Mouse (Mus musculus): ENCODE data around the gene Phactr3. TPM values are rescaled to one million over a fixed set of nuclear protein-coding genes. Genes with fewer than 3 reads are reported as not detected.
"Not testable (repeated sequence)": the region's sequence is repeated elsewhere in the genome, so short reads cannot be mapped to it uniquely, and the experiment has no call there.

Gene Phactr3
- polyA plus RNA-seq (2021) = not detected

- DNase-seq (ENCODE audit: low read depth, low spot score) = no peak
- CTCF ChIA-PET = interaction anchor here (2.6 kb wide), 1 partner anchor 17 kb away, joined by 7 read pairs; no protein-coding TSS in a partner anchor
- ATAC-seq = no peak
- peaks cover 5% of the 10 kb centered on the region for H3K27me3 ChIP-seq
- in situ Hi-C loops (cut with MboI; ENCODE audit: low pct_unique_long_range_greater_than_20kb) = loop anchor here (25.0 kb wide), 1 partner anchor 1768 kb away; no protein-coding TSS in a partner anchor
- TF ChIP-seq CTCF (IDR thresholded peaks at IDR 0.05) = no peak
- POLR2A ChIA-PET = no interaction called here
Measured at GRCm38 (mm10) chr2:178118801-178119560, at the start of gene Phactr3. TSS of gene Phactr3 (plus strand) at chr2:178118975.

- DNase-seq (ENCODE audit: low read depth, low spot score); CTCF ChIA-PET; H3K27me3 ChIP-seq; in situ Hi-C loops (cut with MboI; ENCODE audit: low pct_unique_long_range_greater_than_20kb); ATAC-seq; POLR2A ChIA-PET: not testable (repeated sequence)
Measured at GRCm38 (mm10) chr2:178078166-178078717, 40.5 kb upstream of the Phactr3 start, which contains the start of gene Zfp931. TSS of gene Zfp931 (minus strand) at chr2:178078476.

- no peak for TF ChIP-seq CTCF (IDR thresholded peaks at IDR 0.05)
- in situ Hi-C loops (cut with MboI; ENCODE audit: low pct_unique_long_range_greater_than_20kb) = no loop called here
- DNase-seq (ENCODE audit: low read depth, low spot score) (no peak), ATAC-seq (no peak)
- peaks cover 9% of the 10 kb centered on the region for H3K27me3 ChIP-seq
- ChIA-PET POLR2A (no interaction called here), CTCF (interaction anchor here (1.2 kb wide), 1 partner anchor 8 kb away, joined by 3 read pairs; no protein-coding TSS in a partner anchor)
Measured at GRCm38 (mm10) chr2:178089586-178089985, 29.2 kb upstream of the Phactr3 start.

- CTCF ChIA-PET = interaction anchor here (1.0 to 1.8 kb wide), 5 partner anchors 8 to 39 kb away, joined by 3 to 5 read pairs (median 4); no protein-coding TSS in a partner anchor
- POLR2A ChIA-PET = no interaction called here
- in situ Hi-C loops (cut with MboI; ENCODE audit: low pct_unique_long_range_greater_than_20kb) = no loop called here
- H3K27me3 ChIP-seq = peaks cover 13% of the 10 kb centered on the region
- ATAC-seq = peak; percentile 60
- no peak for DNase-seq (ENCODE audit: low read depth, low spot score)
- peak; percentile 80 for TF ChIP-seq CTCF (IDR thresholded peaks at IDR 0.05)
Measured at GRCm38 (mm10) chr2:178098021-178098420, 20.8 kb upstream of the Phactr3 start.

- ATAC-seq (peak; percentile 83), DNase-seq (ENCODE audit: low read depth, low spot score) (no peak)
- POLR2A ChIA-PET = no interaction called here
- in situ Hi-C loops (cut with MboI; ENCODE audit: low pct_unique_long_range_greater_than_20kb) = loop anchor here (25.0 kb wide), 1 partner anchor 1785 kb away; no protein-coding TSS in a partner anchor
- H3K27me3 ChIP-seq = peaks cover 4% of the 10 kb centered on the region
- CTCF ChIA-PET = interaction anchor here (1.1 to 1.6 kb wide), 3 partner anchors 11 to 20 kb away, joined by 4 to 7 read pairs (median 4); partner anchors contain the start of gene Phactr3
- TF ChIP-seq CTCF (IDR thresholded peaks at IDR 0.05) = peak; percentile 75
Measured at GRCm38 (mm10) chr2:178101957-178102356, 16.8 kb upstream of the Phactr3 start.

- peaks cover 7% of the 10 kb centered on the region for H3K27me3 ChIP-seq
- ChIA-PET CTCF (interaction anchor here (1.3 to 2.6 kb wide), 2 partner anchors 16 to 20 kb away, joined by 4 to 7 read pairs; no protein-coding TSS in a partner anchor), POLR2A (no interaction called here)
- ATAC-seq (no peak), DNase-seq (ENCODE audit: low read depth, low spot score) (no peak)
- TF ChIP-seq CTCF (IDR thresholded peaks at IDR 0.05) = no peak
- in situ Hi-C loops (cut with MboI; ENCODE audit: low pct_unique_long_range_greater_than_20kb) = loop anchor here (25.0 kb wide), 1 partner anchor 1769 kb away; no protein-coding TSS in a partner anchor
Measured at GRCm38 (mm10) chr2:178117946-178118345, 829 bp upstream of the Phactr3 start.

GRCm38 (mm10) chr2:178119561-178120355, 983 bp downstream of the Phactr3 start:
- ChIA-PET CTCF (no interaction called here), POLR2A (no interaction called here)
- DNase-seq (ENCODE audit: low read depth, low spot score) (no peak), ATAC-seq (no peak)
- in situ Hi-C loops (cut with MboI; ENCODE audit: low pct_unique_long_range_greater_than_20kb) = loop anchor here (25.0 kb wide), 1 partner anchor 1768 kb away; no protein-coding TSS in a partner anchor
- peaks cover 5% of the 10 kb centered on the region for H3K27me3 ChIP-seq
- no peak for TF ChIP-seq CTCF (IDR thresholded peaks at IDR 0.05)

- no peak for TF ChIP-seq CTCF (IDR thresholded peaks at IDR 0.05)
- CTCF ChIA-PET = no interaction called here
- ATAC-seq (no peak), DNase-seq (ENCODE audit: low read depth, low spot score) (no peak)
- H3K27me3 ChIP-seq = peaks cover 5% of the 10 kb centered on the region
- POLR2A ChIA-PET = no interaction called here
- in situ Hi-C loops (cut with MboI; ENCODE audit: low pct_unique_long_range_greater_than_20kb) = loop anchor here (25.0 kb wide), 1 partner anchor 1767 kb away; no protein-coding TSS in a partner anchor
Measured at GRCm38 (mm10) chr2:178120356-178120645, 1.5 kb downstream of the Phactr3 start.

GRCm38 (mm10) chr2:178120651-178121374, 2.0 kb downstream of the Phactr3 start:
- ATAC-seq (no peak), DNase-seq (ENCODE audit: low read depth, low spot score) (no peak)
- in situ Hi-C loops (cut with MboI; ENCODE audit: low pct_unique_long_range_greater_than_20kb) = loop anchor here (25.0 kb wide), 1 partner anchor 1766 kb away; no protein-coding TSS in a partner anchor
- no peak for TF ChIP-seq CTCF (IDR thresholded peaks at IDR 0.05)
- H3K27me3 ChIP-seq = peaks cover 5% of the 10 kb centered on the region
- ChIA-PET POLR2A (no interaction called here), CTCF (no interaction called here)

- CTCF ChIA-PET = interaction anchor here (1.6 kb wide), 1 partner anchor 20 kb away, joined by 4 read pairs; no protein-coding TSS in a partner anchor
- TF ChIP-seq CTCF (IDR thresholded peaks at IDR 0.05) = no peak
- POLR2A ChIA-PET = no interaction called here
- H3K27me3 ChIP-seq = peaks cover 5% of the 10 kb centered on the region
- ATAC-seq (no peak), DNase-seq (ENCODE audit: low read depth, low spot score) (no peak)
- in situ Hi-C loops (cut with MboI; ENCODE audit: low pct_unique_long_range_greater_than_20kb) = loop anchor here (25.0 kb wide), 1 partner anchor 1766 kb away; no protein-coding TSS in a partner anchor
Measured at GRCm38 (mm10) chr2:178121375-178121688, 2.6 kb downstream of the Phactr3 start.

Data from Patski (cell line).